Mouse (Mus musculus) mouse embryonic stem cell (cell line): Measurements from ENCODE around the gene Bud13.
"Not testable (repeated sequence)": the region's sequence is repeated elsewhere in the genome, so short reads cannot be mapped to it uniquely, and the experiment has no call there.

Source experiments
- in situ Hi-C, 2 experiments: fragments of 300-500 bp; cut with MboI; formaldehyde crosslinking; loops; 1 replicate in 1 of 2; 3 replicates in 1 of 2; pipeline ENCODE4 v1.14.3; 2019 to 2020; ENCODE audit warnings: low sequenced_read_pairs in 2 of 2, low pct_unique_long_range_greater_than_20kb in 1 of 2, mixed read lengths in 1 of 2; ENCODE audit not compliant: unreplicated experiment in 1 of 2

The Bud13 gene

GRCm38 (mm10) chr9:46329801-46330585 is 47.2 kb downstream of the Bud13 start:
- in situ Hi-C loops, result no loop called here

GRCm38 (mm10) chr9:46330586-46330895 is 47.7 kb downstream of the Bud13 start:
- in situ Hi-C loops, result no loop called here

- in situ Hi-C loops, result no loop called here
These were observed 48.5 kb downstream of the Bud13 start for GRCm38 (mm10) chr9:46331301-46331700.

- in situ Hi-C loops, result no loop called here
These were observed 51.7 kb downstream of the Bud13 start for GRCm38 (mm10) chr9:46334471-46335025.

GRCm38 (mm10) chr9:46335461-46335995 is 52.7 kb downstream of the Bud13 start:
- in situ Hi-C loops, result no loop called here

GRCm38 (mm10) chr9:46336294-46336693 is 53.5 kb downstream of the Bud13 start:
- in situ Hi-C loops, result not testable (repeated sequence)

GRCm38 (mm10) chr9:46337331-46337730 is 54.5 kb downstream of the Bud13 start:
- in situ Hi-C loops, result no loop called here

- in situ Hi-C loops, result no loop called here
These were observed 55.1 kb downstream of the Bud13 start for GRCm38 (mm10) chr9:46337852-46338291.

GRCm38 (mm10) chr9:46338384-46338783 is 55.6 kb downstream of the Bud13 start:
- in situ Hi-C loops, result no loop called here

GRCm38 (mm10) chr9:46339051-46339652 is 56.3 kb downstream of the Bud13 start:
- in situ Hi-C loops, result no loop called here

- in situ Hi-C loops, result no loop called here
These were observed 63.3 kb downstream of the Bud13 start for GRCm38 (mm10) chr9:46345887-46346665.
